Mouse (Mus musculus) embryo, embryonic 11.5 days (tissue): Measurements from ENCODE around the gene Vav3.

Experiments
- DNase-seq: peaks from one replicate; pipeline ENCODE4 v3.0.0-alpha.2; 2012; ENCODE audit warnings: low read depth, low spot score

The Vav3 gene

DNA sequence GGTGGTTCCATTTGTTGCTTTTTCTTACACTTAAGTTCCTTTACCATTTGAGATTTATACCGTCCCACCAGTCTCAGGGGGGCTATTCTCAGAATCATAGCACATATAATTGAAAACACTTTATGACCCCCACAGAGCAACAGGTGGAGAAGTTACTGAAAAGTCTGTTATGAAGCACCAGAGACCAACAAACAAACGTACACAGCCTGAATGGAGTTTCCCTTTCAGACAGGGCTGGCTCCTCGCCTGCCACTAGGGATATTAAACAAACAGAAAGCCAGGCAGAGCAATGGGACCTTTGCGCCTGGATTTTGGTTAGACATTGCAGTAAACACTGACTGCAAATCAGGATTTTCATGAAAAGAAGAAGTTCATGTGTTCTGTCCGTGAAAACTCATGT, 341.4 kb downstream of the Vav3 start:
- DNase-seq = no peak

DNA sequence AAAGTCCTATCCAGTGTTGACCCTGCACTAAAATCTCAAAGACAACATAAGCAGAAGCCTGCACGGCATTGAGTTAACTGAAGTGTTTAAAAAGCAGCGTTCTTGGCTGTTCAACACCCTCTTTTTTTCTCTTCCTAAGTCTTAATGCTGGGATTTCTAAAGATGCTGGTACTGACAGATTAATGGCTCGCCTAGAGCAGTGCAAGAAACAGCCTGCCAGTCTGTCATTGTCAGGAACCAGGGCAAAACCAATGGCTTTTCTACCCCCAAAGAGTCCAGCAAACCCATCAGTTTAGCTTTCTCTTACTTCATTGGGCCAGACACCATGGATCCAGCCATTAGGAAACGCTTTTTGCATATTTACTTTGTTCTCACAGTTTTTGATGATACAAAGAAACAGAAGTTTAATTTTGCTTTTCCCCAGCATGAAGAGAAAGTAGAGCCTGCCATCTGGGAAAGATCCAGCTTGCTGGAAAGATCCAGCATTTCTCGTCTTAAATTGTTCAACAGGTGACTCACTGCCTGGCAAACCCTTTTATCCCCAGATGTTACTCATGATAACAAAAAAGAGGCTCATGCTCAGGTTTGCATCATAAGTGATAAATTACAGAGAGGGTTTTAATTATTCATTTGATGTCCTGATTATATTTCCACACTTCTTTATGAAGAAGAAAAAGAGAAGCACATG, 343.3 kb downstream of the Vav3 start:
- DNase-seq = no peak

DNA sequence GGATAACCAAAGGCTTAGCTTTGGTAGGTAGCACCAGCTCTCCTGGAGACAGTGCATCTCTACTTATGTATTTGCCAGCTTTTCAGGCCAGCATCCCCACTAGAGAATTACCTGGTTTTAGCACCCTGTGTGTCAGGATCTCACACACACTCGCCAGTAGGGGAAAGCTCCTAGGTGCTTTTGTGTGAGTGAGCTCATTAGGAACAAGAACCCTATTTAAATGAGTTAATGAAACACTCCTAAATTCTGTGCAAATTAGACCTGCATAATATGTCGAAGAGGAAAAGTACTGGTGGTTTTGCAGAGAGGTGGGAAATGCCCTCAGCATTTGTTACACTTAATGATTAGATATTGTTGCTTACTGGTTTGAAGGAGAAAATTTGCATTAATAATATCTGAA, 350.1 kb downstream of the Vav3 start:
- DNase-seq = no peak

DNA sequence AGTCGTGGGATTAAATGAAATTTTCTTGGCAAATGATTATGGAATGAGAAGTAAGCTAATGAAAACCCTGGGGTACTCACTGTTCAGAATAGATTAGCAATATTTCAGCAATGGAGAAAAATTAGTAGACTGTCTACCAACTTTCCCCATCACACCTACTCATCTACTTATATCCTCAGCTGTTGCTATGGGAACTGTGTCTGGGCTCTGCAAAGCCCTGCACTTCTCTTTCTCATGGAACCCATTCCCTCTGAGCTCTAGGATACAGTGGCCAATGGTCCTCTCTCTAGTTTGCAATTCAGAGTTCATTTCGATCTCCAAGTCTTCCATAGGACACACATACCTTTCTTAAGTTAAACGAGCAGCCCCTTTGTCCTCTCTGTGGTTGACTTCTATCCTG, 352.2 kb downstream of the Vav3 start:
- no peak for DNase-seq

DNA sequence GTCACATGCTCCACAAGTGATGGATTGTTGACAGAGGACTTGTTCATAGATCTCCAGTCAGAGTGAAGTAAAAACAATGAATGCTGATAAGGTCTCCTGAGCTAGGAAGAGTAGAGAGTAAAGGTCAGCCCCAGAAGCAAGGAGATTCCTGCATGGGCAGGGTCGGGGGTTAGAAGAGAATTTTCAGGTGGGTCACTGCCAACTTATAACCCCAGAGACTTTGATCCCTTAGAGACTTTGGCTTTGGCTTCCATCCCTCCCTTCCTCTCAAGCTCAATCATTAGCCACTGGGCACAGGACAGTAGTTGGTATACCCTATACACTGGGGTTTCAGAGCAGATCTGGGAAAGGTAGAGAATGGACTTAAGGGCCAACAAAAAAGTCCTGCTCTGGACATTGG, 360.8 kb downstream of the Vav3 start:
- DNase-seq = no peak

DNA sequence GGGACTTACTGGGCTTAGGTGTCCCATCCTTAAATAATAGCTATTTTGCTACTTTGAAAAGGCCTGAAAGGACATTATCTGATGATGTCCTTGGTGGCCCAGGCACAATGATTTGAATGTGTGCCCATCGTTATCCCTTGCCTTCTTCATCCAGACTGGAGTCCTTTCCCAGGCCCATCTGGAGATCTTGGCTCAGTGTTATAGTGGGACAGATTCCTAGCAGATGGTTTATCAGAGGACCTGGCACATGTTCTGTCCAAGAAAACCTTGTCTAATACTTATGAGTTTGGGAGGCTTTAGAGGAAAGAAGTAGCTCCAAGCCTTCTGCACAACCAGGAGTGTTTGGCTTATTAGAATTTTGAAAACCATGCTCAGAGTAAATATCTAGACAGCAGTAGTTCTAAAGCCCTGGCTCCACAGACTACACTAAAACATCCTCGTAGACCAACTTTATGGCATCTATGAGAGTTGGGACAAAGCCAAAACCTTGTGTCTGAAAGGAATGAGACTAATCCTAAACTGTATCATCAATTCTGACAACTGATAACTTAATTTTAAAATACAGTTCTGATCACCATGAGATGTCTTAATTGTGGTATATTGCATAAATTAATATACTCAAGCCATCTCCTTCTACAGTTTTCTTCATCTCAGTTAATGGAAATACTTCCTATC, 367.5 kb downstream of the Vav3 start:
- no peak for DNase-seq

DNA sequence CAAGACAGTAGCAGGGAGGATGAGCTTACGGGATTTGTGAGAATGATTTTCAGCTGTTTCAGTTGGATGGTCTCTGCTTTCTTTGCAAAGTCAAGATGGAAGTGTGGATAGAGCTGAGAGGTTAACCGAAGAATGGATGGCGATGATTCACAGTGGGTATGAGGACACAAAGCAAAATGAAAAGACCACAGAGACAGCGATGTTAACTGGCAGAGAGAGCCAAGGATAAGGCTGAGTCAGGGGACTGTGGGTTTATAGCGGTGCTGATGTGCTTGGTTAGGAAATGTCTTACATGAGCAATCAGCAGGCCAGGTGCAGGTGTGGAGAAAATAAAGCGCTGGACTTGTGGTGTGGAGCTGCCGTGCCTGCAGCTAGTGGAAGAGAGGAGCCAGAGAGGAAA, 371.3 kb downstream of the Vav3 start:
- DNase-seq = no peak

DNA sequence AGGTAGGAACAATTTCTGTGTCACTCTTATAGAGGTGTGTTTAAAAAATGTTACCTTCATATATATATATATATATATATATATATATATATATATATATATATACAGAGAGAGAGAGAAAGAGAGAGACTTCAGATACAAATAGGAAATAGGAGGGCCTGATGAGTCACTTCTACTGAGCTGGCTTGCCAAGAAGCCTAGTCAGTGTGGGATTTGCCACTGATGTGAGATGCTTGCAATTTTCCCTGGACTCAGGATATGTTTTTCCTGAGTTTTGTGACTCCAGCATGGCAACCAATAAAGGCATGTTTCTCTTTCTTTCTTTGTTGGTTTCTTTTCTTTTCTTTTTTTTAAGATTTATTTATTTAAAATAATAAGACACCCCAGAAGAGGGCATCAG, 374.0 kb downstream of the Vav3 start:
- DNase-seq = no peak

DNA sequence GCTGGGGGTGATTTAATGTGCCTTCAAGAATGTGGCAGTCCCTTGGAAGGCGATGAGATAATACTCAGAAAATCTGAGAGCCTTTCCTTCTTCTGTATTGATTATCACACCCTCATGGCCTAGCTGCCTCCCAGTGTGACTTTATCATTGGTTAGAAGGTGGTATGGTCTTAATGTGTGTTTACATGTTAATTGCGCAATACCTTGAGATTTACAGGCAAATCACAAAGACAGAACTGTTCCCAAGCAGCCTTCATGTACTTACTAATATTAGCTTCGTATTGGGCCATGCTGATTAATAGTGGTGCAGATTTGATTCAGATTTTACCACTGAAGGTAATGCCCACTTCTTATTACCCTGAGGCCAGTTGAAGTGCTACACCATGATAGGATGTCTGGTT, 381.3 kb downstream of the Vav3 start:
- DNase-seq = no peak

DNA sequence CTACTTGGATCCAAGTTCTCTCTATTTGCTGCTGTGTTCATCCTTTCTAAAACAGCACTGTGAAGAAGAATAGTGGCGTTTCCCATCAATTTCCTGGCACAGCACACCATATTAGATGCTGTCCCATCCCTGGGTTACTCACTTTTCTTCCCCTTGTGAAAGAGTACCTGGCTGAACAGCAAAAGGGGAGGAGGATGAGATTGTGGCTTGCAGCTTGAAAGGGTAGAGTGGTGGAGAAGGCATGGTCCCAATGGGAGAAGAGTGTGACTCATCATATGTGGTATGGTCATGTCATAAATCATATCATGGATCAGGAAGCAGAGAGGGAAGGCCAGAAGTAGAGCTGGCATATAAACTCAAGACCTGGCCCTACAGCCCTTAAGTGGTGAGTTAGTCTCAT, 386.3 kb downstream of the Vav3 start:
- DNase-seq = no peak

DNA sequence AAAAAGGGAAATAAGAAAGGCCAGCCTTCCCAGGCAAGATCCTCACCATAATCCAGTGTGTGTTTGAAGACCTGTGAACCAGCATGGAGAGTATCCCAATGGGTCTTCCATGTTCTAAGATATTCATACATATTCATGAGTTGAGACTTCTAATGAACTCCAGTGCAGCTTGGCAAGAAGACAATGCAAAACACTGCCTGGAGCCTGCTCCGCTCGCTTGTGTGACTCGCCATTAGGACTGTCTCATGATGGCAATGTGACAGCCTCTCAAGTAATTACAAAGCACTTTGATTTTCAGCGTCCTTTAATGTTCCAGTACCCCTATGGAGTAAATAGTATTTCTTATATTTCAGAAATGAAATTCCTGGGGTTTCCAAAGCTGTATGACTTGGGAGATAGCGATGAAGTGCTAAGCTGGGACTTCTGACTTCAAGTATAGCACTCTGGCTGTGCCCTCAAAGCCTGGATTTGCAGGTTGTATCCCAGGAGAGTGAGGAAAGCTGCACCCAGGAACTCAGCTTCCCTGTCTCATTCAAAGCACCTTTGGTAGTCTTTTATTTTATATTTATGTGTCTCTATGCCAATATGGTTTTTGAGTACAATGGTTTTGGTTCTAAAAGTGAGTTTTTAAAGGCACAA, 391.3 kb downstream of the Vav3 start:
- DNase-seq = no peak

DNA sequence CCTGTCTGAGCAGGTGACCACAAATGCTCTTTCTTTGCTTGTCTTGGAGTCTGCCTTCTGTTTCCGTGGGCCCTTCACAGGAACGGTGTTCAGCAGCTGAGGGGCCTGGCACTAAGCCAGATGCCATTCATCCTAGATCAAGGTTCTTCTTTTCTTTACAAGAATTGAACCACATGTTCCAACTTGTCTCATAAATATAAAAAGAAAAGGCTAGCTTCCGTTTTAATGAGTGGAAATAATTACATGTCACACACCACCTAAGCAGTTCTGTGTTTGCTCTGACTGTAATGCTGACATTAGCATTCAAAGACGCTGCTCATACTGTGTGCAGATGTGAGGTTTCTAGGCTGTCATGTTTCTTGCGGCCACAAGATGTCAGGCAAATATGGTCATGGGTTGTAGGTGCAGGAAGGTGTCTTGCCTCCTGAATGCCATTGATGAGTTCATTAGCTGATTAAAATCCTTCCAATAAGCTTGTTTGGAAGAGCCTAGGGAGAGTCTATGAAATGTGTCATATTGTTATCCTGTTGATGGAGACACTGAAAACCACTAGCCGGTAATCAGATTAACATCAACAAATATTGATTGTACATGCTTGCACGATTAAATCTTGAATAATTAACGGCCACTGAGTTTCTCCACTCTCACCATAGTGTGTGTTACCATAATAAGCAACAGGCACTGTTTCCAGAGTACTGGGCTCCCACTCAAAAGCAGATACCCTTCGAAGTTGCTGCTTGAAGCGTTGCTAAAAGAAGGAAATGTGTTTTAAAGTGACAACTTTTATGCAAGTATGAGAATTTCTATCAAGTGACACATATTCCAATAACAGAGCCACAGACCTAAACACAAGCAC, 392.1 kb downstream of the Vav3 start:
- DNase-seq = peak; percentile 20
